Mouse (Mus musculus): Measurements from ENCODE around the gene Zdhhc22. TPM values are rescaled to one million over a fixed set of nuclear protein-coding genes. Genes with fewer than 3 reads are reported as not detected.

Zdhhc22 gene
- polyA plus RNA-seq, 1 experiment from 2014 or later = 0.42 TPM

DNA sequence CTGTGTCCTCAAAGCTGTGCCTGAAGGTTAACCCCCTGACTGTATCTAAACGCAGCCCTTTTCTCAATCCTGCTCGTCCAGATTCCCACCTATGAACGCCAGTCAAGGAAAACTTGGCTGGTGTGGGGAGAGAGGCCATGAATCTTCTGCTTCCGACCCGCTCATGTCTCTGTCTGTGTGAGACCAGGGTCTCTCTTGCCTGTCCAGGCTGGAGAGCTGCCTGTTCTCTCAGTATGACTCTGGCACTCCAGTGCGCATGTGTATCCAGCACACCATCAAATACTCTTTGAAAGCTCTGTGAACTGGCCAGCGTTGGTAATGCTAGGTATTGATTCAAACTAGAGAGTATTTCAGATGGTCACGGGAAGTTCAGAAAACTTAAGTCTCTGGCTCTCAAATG is 46.8 kb downstream of the Zdhhc22 start:
- WGBS = 90% methylated on average over 8 of the region's 8 CpGs
- Histone ChIP-seq H3K36me3 (no peaks in the 10 kb centered on the region), H3K27ac (no peak overlapping the region), H3K27me3 (replicated peaks) (no peaks in the 10 kb centered on the region), H3K4me3 (replicated peaks) (no peak overlapping the region), H3K4me2 (no peak overlapping the region), H3K4me1 (peaks cover 9% of the 10 kb centered on the region), H3K9ac (no peak overlapping the region), H3K9me3 (no peaks in the 10 kb centered on the region)
- ATAC-seq (ENCODE audit: insufficient read depth, low FRiP score, low read depth) = no peak

DNA sequence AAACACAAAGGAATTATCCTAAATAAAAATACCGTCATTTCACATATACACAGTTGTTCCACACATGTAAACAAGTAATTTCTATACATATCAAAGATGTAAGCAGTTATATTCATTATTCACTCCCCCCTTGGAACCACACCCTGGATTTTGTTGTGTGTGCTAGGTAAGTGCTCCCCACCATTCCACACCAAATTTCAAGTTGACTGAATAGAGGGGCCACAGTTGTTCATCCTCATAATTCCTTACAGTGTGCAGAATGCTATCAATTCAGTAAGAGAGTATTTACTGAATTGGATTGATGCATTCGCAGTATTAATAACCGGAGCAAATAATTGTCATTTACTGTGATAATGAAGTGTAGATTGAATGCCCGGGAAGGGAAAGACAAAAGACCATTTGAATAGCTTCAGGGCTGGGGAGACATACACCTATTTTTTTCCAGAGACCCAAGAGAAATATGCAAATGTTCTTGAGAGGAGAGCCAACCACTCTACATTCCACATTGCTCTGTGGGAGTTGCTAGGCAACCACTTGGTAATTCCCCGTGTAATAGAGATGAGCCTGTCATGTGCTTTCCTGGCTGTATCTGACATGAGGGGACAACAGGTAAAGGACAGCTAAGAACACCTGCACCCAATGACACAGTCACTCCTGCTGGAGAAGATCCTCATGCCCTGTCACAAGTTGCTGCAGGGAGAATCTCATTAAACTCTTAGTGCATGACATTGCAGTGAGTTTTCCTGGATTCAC is 48.3 kb downstream of the Zdhhc22 start:
- no peaks in the 10 kb centered on the region for H3K27me3 ChIP-seq (replicated peaks)
- no peak overlapping the region for H3K4me2 ChIP-seq
- 56% methylated on average over 5 of the region's 5 CpGs for WGBS
- H3K36me3 ChIP-seq = no peaks in the 10 kb centered on the region
- H3K9me3 ChIP-seq = no peaks in the 10 kb centered on the region
- H3K27ac ChIP-seq = no peak overlapping the region
- no peak overlapping the region for H3K9ac ChIP-seq
- no peak overlapping the region for H3K4me3 ChIP-seq (replicated peaks)
- H3K4me1 ChIP-seq = peaks cover 3% of the 10 kb centered on the region; the same call in 1 of the 2 replicates
- no peak for ATAC-seq (ENCODE audit: insufficient read depth, low FRiP score, low read depth)

- H3K27me3 ChIP-seq (replicated peaks) = no peaks in the 10 kb centered on the region
Observed at GRCm38 (mm10) chr12:86941173-86941572, 49.1 kb downstream of the Zdhhc22 start.

DNA sequence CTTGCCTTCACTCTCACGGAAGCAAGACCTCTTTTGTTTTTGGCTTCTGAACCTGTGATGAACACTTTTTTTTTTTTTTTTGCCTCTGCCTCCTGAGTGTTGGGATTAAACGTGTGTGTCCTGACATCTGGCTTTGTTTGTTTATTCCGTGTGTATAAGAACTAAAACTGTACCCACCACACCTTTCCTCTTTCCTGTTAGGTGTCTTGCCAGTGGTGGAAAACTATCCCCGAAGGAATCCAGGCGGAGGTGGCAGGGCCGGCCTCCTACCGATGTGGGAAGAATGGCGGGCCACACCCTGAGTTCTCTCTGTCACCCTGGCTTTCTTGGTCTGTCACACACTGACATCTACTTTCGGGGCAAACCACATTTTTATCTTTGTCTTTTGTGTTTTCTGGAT is 51.7 kb downstream of the Zdhhc22 start:
- H3K4me3 ChIP-seq (replicated peaks) = no peak overlapping the region
- WGBS = 62% methylated on average over 9 of the region's 9 CpGs
- H3K27me3 ChIP-seq (replicated peaks) = no peaks in the 10 kb centered on the region
- no peak for ATAC-seq (ENCODE audit: insufficient read depth, low FRiP score, low read depth)
- H3K4me2 ChIP-seq = no peak overlapping the region
- H3K36me3 ChIP-seq = no peaks in the 10 kb centered on the region
- no peak overlapping the region for H3K9ac ChIP-seq
- H3K27ac ChIP-seq = no peak overlapping the region
- no peaks in the 10 kb centered on the region for H3K4me1 ChIP-seq
- no peaks in the 10 kb centered on the region for H3K9me3 ChIP-seq

More at GRCm38 (mm10) chr12:86941173-86941572, 49.1 kb downstream of the Zdhhc22 start:
- Histone ChIP-seq H3K4me3 (replicated peaks) (no peak overlapping the region), H3K4me1 (peaks cover 3% of the 10 kb centered on the region; the same call in 1 of the 2 replicates), H3K9me3 (no peaks in the 10 kb centered on the region), H3K36me3 (no peaks in the 10 kb centered on the region), H3K9ac (no peak overlapping the region), H3K4me2 (no peak overlapping the region), H3K27ac (no peak overlapping the region)
- ATAC-seq (ENCODE audit: insufficient read depth, low FRiP score, low read depth) = no peak
- 57% methylated on average over 11 of the region's 11 CpGs for WGBS

GRCm38 (mm10) chr12:86936587-86937343 is 53.5 kb downstream of the Zdhhc22 start:
- Histone ChIP-seq H3K4me1 (peaks cover 7% of the 10 kb centered on the region; the same call in 1 of the 2 replicates), H3K36me3 (no peaks in the 10 kb centered on the region), H3K4me3 (replicated peaks) (no peak overlapping the region), H3K27me3 (replicated peaks) (no peaks in the 10 kb centered on the region), H3K9me3 (no peaks in the 10 kb centered on the region), H3K4me2 (no peak overlapping the region), H3K27ac (no peak overlapping the region), H3K9ac (no peak overlapping the region)
- 78% methylated on average over 11 of the region's 11 CpGs for WGBS
- no peak for ATAC-seq (ENCODE audit: insufficient read depth, low FRiP score, low read depth)

GRCm38 (mm10) chr12:86935692-86936282 is 54.4 kb downstream of the Zdhhc22 start:
- Histone ChIP-seq H3K4me1 (peaks cover 7% of the 10 kb centered on the region; the same call in 1 of the 2 replicates), H3K9ac (no peak overlapping the region), H3K27me3 (replicated peaks) (no peaks in the 10 kb centered on the region), H3K27ac (no peak overlapping the region), H3K36me3 (no peaks in the 10 kb centered on the region), H3K9me3 (no peaks in the 10 kb centered on the region), H3K4me3 (replicated peaks) (no peak overlapping the region), H3K4me2 (no peak overlapping the region)
- 70% methylated on average over 8 of the region's 8 CpGs for WGBS
- no peak for ATAC-seq (ENCODE audit: insufficient read depth, low FRiP score, low read depth)

DNA sequence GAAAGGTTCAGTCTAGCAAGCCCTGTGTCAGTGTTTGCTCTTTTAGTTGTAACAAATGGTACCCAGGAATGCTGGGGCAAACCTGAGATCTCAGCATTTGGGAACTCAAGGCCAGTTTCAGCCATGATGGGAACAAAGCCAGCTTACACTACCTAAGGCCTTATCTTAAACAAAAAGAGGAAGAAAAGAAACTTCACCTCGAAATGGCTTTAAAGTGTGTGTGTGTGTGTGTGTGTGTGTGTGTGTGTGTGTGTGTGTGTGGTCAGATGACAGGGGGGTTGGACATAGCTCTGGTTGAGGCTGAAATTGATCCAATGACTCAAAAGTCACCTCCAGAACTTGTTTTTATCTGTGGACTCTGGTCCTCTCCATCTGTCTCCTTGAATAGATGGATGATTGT is 55.5 kb downstream of the Zdhhc22 start:
- H3K4me3 ChIP-seq (replicated peaks) = no peak overlapping the region
- H3K4me2 ChIP-seq = no peak overlapping the region
- no peak for ATAC-seq (ENCODE audit: insufficient read depth, low FRiP score, low read depth)
- no peak overlapping the region for H3K27ac ChIP-seq
- H3K36me3 ChIP-seq = no peaks in the 10 kb centered on the region
- H3K9me3 ChIP-seq = no peaks in the 10 kb centered on the region
- H3K9ac ChIP-seq = no peak overlapping the region
- H3K27me3 ChIP-seq (replicated peaks) = no peaks in the 10 kb centered on the region
- WGBS = 62% methylated on average over 1 of the region's 1 CpGs
- peaks cover 7% of the 10 kb centered on the region; the same call in 1 of the 2 replicates for H3K4me1 ChIP-seq

GRCm38 (mm10) chr12:86932575-86932952 is 57.7 kb downstream of the Zdhhc22 start:
- no peak overlapping the region for H3K27ac ChIP-seq
- H3K9me3 ChIP-seq = no peaks in the 10 kb centered on the region
- no peak overlapping the region for H3K9ac ChIP-seq
- whole genome bisulfite sequencing = 42% methylated on average over 6 of the region's 6 CpGs
- no peak; the same call in 1 of the 2 replicates for ATAC-seq (ENCODE audit: insufficient read depth, low FRiP score, low read depth)
- H3K27me3 ChIP-seq (replicated peaks) = no peaks in the 10 kb centered on the region
- H3K36me3 ChIP-seq = no peaks in the 10 kb centered on the region
- no peak overlapping the region for H3K4me2 ChIP-seq
- H3K4me1 ChIP-seq = peaks cover 7% of the 10 kb centered on the region; the same call in 1 of the 2 replicates
- no peak overlapping the region for H3K4me3 ChIP-seq (replicated peaks)

GRCm38 (mm10) chr12:86931919-86932574 is 58.2 kb downstream of the Zdhhc22 start:
- Histone ChIP-seq H3K4me3 (replicated peaks) (no peak overlapping the region), H3K9me3 (no peaks in the 10 kb centered on the region), H3K4me1 (peaks cover 7% of the 10 kb centered on the region; the same call in 1 of the 2 replicates), H3K9ac (no peak overlapping the region), H3K36me3 (no peaks in the 10 kb centered on the region), H3K4me2 (no peak overlapping the region), H3K27ac (no peak overlapping the region), H3K27me3 (replicated peaks) (no peaks in the 10 kb centered on the region)
- ATAC-seq (ENCODE audit: insufficient read depth, low FRiP score, low read depth) = no peak; the same call in 1 of the 2 replicates
- WGBS = 21% methylated on average over 7 of the region's 7 CpGs

DNA sequence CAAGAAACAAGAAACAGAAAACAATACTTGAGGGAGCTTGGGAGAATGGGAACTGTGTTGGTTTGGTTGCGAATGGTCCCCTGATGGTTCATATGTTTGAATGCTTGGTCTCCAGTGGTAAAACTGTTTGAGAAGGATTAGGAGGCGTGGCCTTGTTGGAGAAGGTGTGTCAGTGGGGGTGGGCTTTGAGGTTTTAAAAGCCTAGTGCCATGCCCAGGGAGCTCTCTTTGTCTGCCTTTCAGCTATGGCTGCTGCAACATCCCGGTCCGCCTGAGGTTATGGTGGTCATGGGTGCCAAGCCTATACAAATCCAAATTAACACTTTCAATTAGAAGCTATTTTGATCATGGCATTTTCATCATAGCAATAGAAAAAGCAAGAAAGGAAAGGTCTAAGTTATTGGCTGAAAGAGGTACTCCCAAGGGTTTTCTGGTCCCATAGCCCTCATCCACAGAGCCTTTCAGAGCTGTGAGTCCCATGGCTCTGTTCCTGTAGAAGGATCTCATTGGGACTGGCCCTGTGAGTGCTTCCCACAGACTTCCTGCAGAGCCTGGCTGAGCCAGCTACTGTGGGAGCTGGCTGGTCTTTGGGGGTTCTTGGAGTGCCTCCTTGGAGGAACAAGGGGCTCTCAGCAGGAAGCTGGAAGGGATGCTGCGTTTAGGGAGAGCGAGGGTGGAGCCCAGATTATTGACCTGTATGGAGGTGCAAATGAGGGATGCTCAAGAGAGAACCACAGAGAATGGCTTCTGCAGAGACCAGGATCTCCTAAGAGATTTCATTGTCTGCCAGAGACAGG is 59.1 kb downstream of the Zdhhc22 start:
- H3K27ac ChIP-seq = no peak overlapping the region
- no peaks in the 10 kb centered on the region for H3K36me3 ChIP-seq
- H3K4me2 ChIP-seq = no peak overlapping the region
- no peaks in the 10 kb centered on the region for H3K9me3 ChIP-seq
- no peaks in the 10 kb centered on the region for H3K27me3 ChIP-seq (replicated peaks)
- no peak overlapping the region for H3K9ac ChIP-seq
- ATAC-seq (ENCODE audit: insufficient read depth, low FRiP score, low read depth) = no peak
- WGBS = 77% methylated on average over 6 of the region's 6 CpGs
- H3K4me1 ChIP-seq = peaks cover 7% of the 10 kb centered on the region; the same call in 1 of the 2 replicates
- no peak overlapping the region for H3K4me3 ChIP-seq (replicated peaks)
